Mouse (Mus musculus): ENCODE measurements at regions not wholly inside any gene's neighbourhood (a gene's known extent, or its start where the extent isn't known, plus 50 kb on each side); places are given as distances from the start of the nearest gene placed in this dataset.
"Not testable (repeated sequence)": the region's sequence is repeated elsewhere in the genome, so short reads cannot be mapped to it uniquely, and the experiment has no call there.

- no peak for DNase-seq (ENCODE audit: low spot score)
- H3K27me3 ChIP-seq (replicated peaks; ENCODE audit: control insufficient read depth, insufficient read depth, low read length): no peaks in the 10 kb centered on the region
- no peaks in the 10 kb centered on the region for H3K9me3 ChIP-seq (replicated peaks; ENCODE audit: control insufficient read depth, low read length)
- ATAC-seq: no peak
- no peaks in the 10 kb centered on the region for H3K36me3 ChIP-seq (ENCODE audit: control insufficient read depth, insufficient read depth, low read length)
- H3K4me3 ChIP-seq (ENCODE audit: low read depth, low read length): no peak overlapping the region
- H3K4me2 ChIP-seq (ENCODE audit: low read length): no peak overlapping the region
- H3K4me1 ChIP-seq (ENCODE audit: control insufficient read depth, insufficient read depth, low read length): no peaks in the 10 kb centered on the region
- H3K9ac ChIP-seq (ENCODE audit: low read length): no peak overlapping the region
- H3K27ac ChIP-seq (ENCODE audit: low read depth, low read length): no peak overlapping the region
Observed at GRCm38 (mm10) chr3:21149618-21150017, 782.6 kb upstream of the Agtr1b start.

DNA sequence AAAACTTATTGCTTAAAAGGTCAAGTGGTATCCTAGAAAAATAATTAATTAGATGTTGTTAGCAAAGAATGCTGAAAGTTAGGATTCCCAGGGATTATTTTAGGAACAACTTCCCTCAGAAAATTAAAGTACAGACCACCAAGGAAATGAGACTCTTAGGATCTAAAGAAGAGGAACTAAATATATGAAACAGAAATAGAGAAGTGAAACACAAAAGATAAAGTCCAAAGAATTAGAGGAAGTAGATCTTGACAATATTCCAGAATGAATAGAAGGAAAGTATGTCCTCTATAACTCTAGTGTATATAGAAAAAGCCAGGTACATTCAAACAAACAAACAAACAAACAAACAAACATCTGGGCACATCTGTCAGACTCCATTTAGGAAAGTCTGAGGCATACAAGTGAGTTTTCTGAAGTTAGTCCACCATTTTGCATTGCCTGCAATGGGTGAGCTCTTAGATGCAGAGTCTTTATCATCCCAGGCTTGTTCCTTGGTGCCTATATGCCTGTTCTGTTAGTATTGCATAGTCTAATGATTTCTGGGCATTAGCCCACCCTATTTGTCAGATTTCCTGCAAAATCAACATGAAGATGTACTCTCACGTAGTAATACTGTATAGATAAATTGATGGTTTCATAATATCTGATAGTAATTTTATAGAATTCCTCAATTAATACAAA, 762.0 kb upstream of the Agtr1b start:
- Histone ChIP-seq H3K4me3 (ENCODE audit: low read depth, low read length) (no peak overlapping the region), H3K9ac (ENCODE audit: low read length) (no peak overlapping the region), H3K36me3 (ENCODE audit: control insufficient read depth, insufficient read depth, low read length) (no peaks in the 10 kb centered on the region), H3K4me1 (ENCODE audit: control insufficient read depth, insufficient read depth, low read length) (no peaks in the 10 kb centered on the region), H3K27me3 (replicated peaks; ENCODE audit: control insufficient read depth, insufficient read depth, low read length) (no peaks in the 10 kb centered on the region), H3K27ac (ENCODE audit: low read depth, low read length) (no peak overlapping the region), H3K4me2 (ENCODE audit: low read length) (no peak overlapping the region), H3K9me3 (replicated peaks; ENCODE audit: control insufficient read depth, low read length) (no peaks in the 10 kb centered on the region)
- DNase-seq (ENCODE audit: low spot score) (no peak), ATAC-seq (no peak)
- WGBS: 88% methylated on average over 1 of the region's 1 CpGs

GRCm38 (mm10) chr3:21126191-21126590, 759.2 kb upstream of the Agtr1b start:
- Histone ChIP-seq H3K36me3 (ENCODE audit: control insufficient read depth, insufficient read depth, low read length) (no peaks in the 10 kb centered on the region), H3K9ac (ENCODE audit: low read length) (no peak overlapping the region), H3K27me3 (replicated peaks; ENCODE audit: control insufficient read depth, insufficient read depth, low read length) (no peaks in the 10 kb centered on the region), H3K9me3 (replicated peaks; ENCODE audit: control insufficient read depth, low read length) (no peaks in the 10 kb centered on the region), H3K4me3 (ENCODE audit: low read depth, low read length) (no peak overlapping the region), H3K4me2 (ENCODE audit: low read length) (no peak overlapping the region), H3K27ac (ENCODE audit: low read depth, low read length) (no peak overlapping the region), H3K4me1 (ENCODE audit: control insufficient read depth, insufficient read depth, low read length) (no peaks in the 10 kb centered on the region)
- no peak for ATAC-seq
- no peak for DNase-seq (ENCODE audit: low spot score)

GRCm38 (mm10) chr3:21118164-21118902, 751.4 kb upstream of the Agtr1b start:
- H3K4me1 ChIP-seq (ENCODE audit: control insufficient read depth, insufficient read depth, low read length): no peaks in the 10 kb centered on the region
- 54% methylated on average over 1 of the region's 1 CpGs for WGBS
- no peak for ATAC-seq
- no peak overlapping the region for H3K9ac ChIP-seq (ENCODE audit: low read length)
- DNase-seq (ENCODE audit: low spot score): no peak
- H3K4me2 ChIP-seq (ENCODE audit: low read length): no peak overlapping the region
- H3K4me3 ChIP-seq (ENCODE audit: low read depth, low read length): no peak overlapping the region
- H3K27me3 ChIP-seq (replicated peaks; ENCODE audit: control insufficient read depth, insufficient read depth, low read length): no peaks in the 10 kb centered on the region
- no peaks in the 10 kb centered on the region for H3K36me3 ChIP-seq (ENCODE audit: control insufficient read depth, insufficient read depth, low read length)
- no peak overlapping the region for H3K27ac ChIP-seq (ENCODE audit: low read depth, low read length)
- no peaks in the 10 kb centered on the region for H3K9me3 ChIP-seq (replicated peaks; ENCODE audit: control insufficient read depth, low read length)

- no peak overlapping the region for H3K4me2 ChIP-seq (ENCODE audit: low read length)
- no peaks in the 10 kb centered on the region for H3K36me3 ChIP-seq (ENCODE audit: control insufficient read depth, insufficient read depth, low read length)
- ATAC-seq: no peak
- no peaks in the 10 kb centered on the region for H3K4me1 ChIP-seq (ENCODE audit: control insufficient read depth, insufficient read depth, low read length)
- H3K9ac ChIP-seq (ENCODE audit: low read length): no peak overlapping the region
- DNase-seq (ENCODE audit: low spot score): no peak
- H3K4me3 ChIP-seq (ENCODE audit: low read depth, low read length): no peak overlapping the region
- H3K27ac ChIP-seq (ENCODE audit: low read depth, low read length): no peak overlapping the region
- 65% methylated on average over 1 of the region's 1 CpGs for WGBS
- H3K9me3 ChIP-seq (replicated peaks; ENCODE audit: control insufficient read depth, low read length): no peaks in the 10 kb centered on the region
- no peaks in the 10 kb centered on the region for H3K27me3 ChIP-seq (replicated peaks; ENCODE audit: control insufficient read depth, insufficient read depth, low read length)
Observed at GRCm38 (mm10) chr3:21111735-21112518, 745.0 kb upstream of the Agtr1b start.

- no peak overlapping the region for H3K4me3 ChIP-seq (ENCODE audit: low read depth, low read length)
- no peak overlapping the region for H3K4me2 ChIP-seq (ENCODE audit: low read length)
- no peak for ATAC-seq
- no peak for DNase-seq (ENCODE audit: low spot score)
- H3K36me3 ChIP-seq (ENCODE audit: control insufficient read depth, insufficient read depth, low read length): no peaks in the 10 kb centered on the region
- H3K9me3 ChIP-seq (replicated peaks; ENCODE audit: control insufficient read depth, low read length): no peaks in the 10 kb centered on the region
- no peaks in the 10 kb centered on the region for H3K27me3 ChIP-seq (replicated peaks; ENCODE audit: control insufficient read depth, insufficient read depth, low read length)
- no peak overlapping the region for H3K9ac ChIP-seq (ENCODE audit: low read length)
- no peaks in the 10 kb centered on the region for H3K4me1 ChIP-seq (ENCODE audit: control insufficient read depth, insufficient read depth, low read length)
- H3K27ac ChIP-seq (ENCODE audit: low read depth, low read length): no peak overlapping the region
Observed at GRCm38 (mm10) chr3:21090206-21090605, 723.2 kb upstream of the Agtr1b start.

- Histone ChIP-seq H3K36me3 (ENCODE audit: control insufficient read depth, insufficient read depth, low read length) (no peaks in the 10 kb centered on the region), H3K4me2 (ENCODE audit: low read length) (no peak overlapping the region), H3K4me1 (ENCODE audit: control insufficient read depth, insufficient read depth, low read length) (no peaks in the 10 kb centered on the region), H3K4me3 (ENCODE audit: low read depth, low read length) (no peak overlapping the region), H3K27me3 (replicated peaks; ENCODE audit: control insufficient read depth, insufficient read depth, low read length) (no peaks in the 10 kb centered on the region), H3K27ac (ENCODE audit: low read depth, low read length) (no peak overlapping the region), H3K9ac (ENCODE audit: low read length) (no peak overlapping the region), H3K9me3 (replicated peaks; ENCODE audit: control insufficient read depth, low read length) (no peaks in the 10 kb centered on the region)
- ATAC-seq: no peak
- DNase-seq (ENCODE audit: low spot score): no peak
- 92% methylated on average over 1 of the region's 1 CpGs for WGBS
Observed at GRCm38 (mm10) chr3:21086426-21086825, 719.4 kb upstream of the Agtr1b start.

DNA sequence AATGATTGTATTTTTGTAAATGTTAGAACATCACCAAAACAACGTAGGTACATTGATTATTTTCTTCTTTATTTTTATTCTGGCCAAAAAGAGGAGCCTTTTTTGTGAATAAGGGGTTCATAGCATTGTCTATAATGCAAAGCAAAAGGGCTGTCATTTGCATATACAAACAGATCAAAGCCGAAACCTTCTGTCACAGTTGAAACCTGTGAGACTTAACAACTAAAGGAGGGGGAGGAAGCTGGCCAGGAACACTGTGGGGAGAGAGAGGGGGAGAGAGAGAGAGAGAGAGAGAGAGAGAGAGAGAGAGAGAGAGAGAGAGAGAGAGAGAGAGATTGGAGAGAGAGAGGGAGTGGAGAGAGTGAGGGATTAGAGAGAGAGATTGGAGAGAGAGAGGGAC, 710.6 kb upstream of the Agtr1b start:
- no peaks in the 10 kb centered on the region for H3K36me3 ChIP-seq (ENCODE audit: control insufficient read depth, insufficient read depth, low read length)
- H3K27me3 ChIP-seq (replicated peaks; ENCODE audit: control insufficient read depth, insufficient read depth, low read length): no peaks in the 10 kb centered on the region
- no peak overlapping the region for H3K4me2 ChIP-seq (ENCODE audit: low read length)
- H3K4me3 ChIP-seq (ENCODE audit: low read depth, low read length): no peak overlapping the region
- ATAC-seq (no peak), DNase-seq (ENCODE audit: low spot score) (peak; percentile 50)
- no peaks in the 10 kb centered on the region for H3K4me1 ChIP-seq (ENCODE audit: control insufficient read depth, insufficient read depth, low read length)
- no peak overlapping the region for H3K27ac ChIP-seq (ENCODE audit: low read depth, low read length)
- no peak overlapping the region for H3K9ac ChIP-seq (ENCODE audit: low read length)
- 44% methylated on average over 2 of the region's 2 CpGs for WGBS
- no peaks in the 10 kb centered on the region for H3K9me3 ChIP-seq (replicated peaks; ENCODE audit: control insufficient read depth, low read length)

DNA sequence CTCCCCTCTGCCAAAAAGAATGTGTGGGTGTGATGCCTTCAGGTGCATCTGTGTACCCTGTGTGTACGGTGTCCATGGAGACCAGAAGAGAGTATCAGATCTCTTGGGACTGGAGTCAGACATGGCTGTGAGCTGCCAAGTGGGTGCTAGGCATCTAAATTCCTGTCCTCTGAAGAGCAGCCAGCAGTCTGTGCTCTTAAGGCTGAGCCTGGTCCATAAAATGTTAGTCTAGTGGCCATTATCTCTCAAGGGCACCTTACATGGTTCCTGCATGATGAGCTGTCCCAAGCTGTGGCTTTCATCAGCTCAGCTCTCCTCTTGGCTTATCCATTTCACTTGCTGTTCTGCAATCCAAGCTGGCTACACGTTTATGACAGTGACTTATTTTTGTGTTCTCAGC, 686.4 kb upstream of the Agtr1b start:
- H3K27me3 ChIP-seq (replicated peaks; ENCODE audit: control insufficient read depth, insufficient read depth, low read length): not testable (repeated sequence)

More for the DNA sequence above, 686.4 kb upstream of the Agtr1b start:
- not testable (repeated sequence) for DNase-seq (ENCODE audit: low spot score); H3K9ac ChIP-seq (ENCODE audit: low read length); ATAC-seq; H3K27ac ChIP-seq (ENCODE audit: low read depth, low read length); H3K36me3 ChIP-seq (ENCODE audit: control insufficient read depth, insufficient read depth, low read length); H3K4me2 ChIP-seq (ENCODE audit: low read length); H3K4me3 ChIP-seq (ENCODE audit: low read depth, low read length); H3K9me3 ChIP-seq (replicated peaks; ENCODE audit: control insufficient read depth, low read length); H3K4me1 ChIP-seq (ENCODE audit: control insufficient read depth, insufficient read depth, low read length)
- WGBS: 75% methylated on average over 1 of the region's 2 CpGs

Data from forebrain, embryonic 14.5 days (tissue).